Mouse (Mus musculus) gastrocnemius, postnatal 4 days (tissue): ENCODE measurements around the gene Ascc1. TPM values are rescaled to one million over a fixed set of nuclear protein-coding genes. Genes with fewer than 3 reads are reported as not detected.
A peak's percentile ranks its signal among the peaks of the same experiment; 100 is the strongest.

Experiments used
- DNase-seq, 2 experiments: peaks; one replicate each; pipeline ENCODE4 v3.0.0; 2021 to 2022; ENCODE audit warnings: low spot score in 2 of 2, mixed read lengths in 2 of 2
- long read RNA-seq, 2 experiments: library from polyadenylated mRNA; stranded (forward); transcript quantifications; one replicate each; pipeline ENCODE4 v2.0.0; 2021
- total RNA-seq, 2 experiments: library from RNA; stranded (reverse); gene quantifications; 2 replicates each; pipeline ENCODE4 v1.2.3; 2021

Gene Ascc1
- total RNA-seq = 10 to 100 TPM; 13.9 to 16.0 TPM
- long read RNA-seq, experiment 1, transcript Ascc1-201 (11 exons, 1,450 nt) = major isoform, 11 of 16 reads
- long read RNA-seq, experiment 1, partial matches to known transcripts = 0 of 16 reads
- long read RNA-seq, experiment 1, other reads (novel, unspliced or antisense) = 4 of 16 reads
- long read RNA-seq, experiment 2, transcript Ascc1-201 (11 exons, 1,450 nt) = major isoform, 13 of 21 reads
- long read RNA-seq, experiment 2, partial matches to known transcripts = 0 of 21 reads
- long read RNA-seq, experiment 2, other reads (novel, unspliced or antisense) = 7 of 21 reads

GRCm38 (mm10) chr10:60002673-60003212 is at the start of gene Ascc1, which contains the start of gene Anapc16:
Ascc1 (plus strand) TSS chr10:60002805.
Anapc16 (minus strand) TSS chr10:60003135.
- peak; percentile 98 for DNase-seq

- peak in 1 of 2 experiments; percentile 14 for DNase-seq
Measured at GRCm38 (mm10) chr10:59953564-59954039, 49.0 kb upstream of the Ascc1 start.

DNA sequence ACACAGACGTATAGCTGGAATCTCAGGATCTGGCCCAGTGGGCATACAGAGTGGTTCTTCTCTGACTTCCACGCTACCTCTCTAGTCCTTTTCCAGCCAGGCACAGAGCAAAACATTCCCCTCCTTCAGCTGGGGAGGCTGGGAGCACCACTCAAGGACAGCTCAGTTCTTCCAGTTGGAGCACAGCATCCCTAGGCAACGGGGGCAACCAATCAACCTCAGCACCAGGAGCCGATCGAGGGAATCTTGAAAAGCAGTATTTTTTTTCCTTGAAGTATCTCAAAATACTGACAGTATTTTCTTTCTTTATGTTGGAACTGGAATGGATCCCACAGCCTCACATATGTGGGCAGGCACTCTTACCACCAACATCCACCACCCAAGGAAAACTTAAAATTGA is 45.9 kb upstream of the Ascc1 start:
- DNase-seq = no peak

DNA sequence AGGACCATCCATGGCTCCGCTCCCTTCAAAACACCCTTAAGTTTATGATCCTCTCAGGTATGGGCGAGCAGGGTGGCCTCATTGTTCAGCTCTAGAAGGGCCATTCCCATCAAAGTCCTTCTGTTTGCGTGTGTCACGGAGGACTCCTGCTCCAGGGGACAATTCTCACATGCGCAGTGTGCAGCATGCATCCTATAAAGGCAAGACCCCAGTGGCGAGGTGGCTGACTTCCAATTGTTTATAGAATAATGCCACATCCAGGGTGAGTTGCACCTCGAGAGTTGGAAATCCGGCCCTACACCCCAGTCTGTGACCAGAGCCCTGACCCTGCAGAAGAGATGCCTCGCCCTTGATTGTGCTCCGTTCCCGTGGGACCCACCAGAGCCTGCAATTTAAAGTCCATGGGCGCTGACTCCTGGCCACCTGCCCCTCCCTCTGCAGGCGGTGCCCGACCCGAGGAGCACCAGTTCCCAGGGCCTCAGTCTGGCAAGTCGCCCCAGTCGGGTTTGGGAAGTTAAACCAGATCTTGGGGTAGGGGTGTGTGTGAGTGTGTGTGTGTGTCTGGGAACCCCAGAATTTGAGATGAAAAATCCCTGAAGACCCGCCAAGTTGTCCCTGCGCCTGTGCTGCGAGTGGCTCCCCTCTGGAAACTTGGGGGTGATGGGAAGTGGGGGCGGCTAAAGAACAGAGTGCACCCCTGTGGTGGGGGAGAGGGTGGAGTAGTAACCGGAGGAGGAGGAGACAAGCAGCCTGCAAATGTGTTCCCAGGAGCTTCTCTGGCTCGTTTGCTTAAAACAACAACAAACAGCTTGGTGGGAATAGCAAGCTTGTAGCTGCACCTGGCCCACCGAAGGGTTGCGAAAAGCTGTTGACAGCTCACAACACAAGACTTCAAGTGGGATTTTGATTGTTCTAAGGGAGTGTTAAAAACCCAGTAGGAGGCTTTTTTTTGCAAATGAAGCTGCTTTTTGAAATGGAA is 45.1 kb upstream of the Ascc1 start:
- DNase-seq = peak; percentile 16 to 35

- DNase-seq = peak in 1 of 2 experiments; percentile 14
Measured at GRCm38 (mm10) chr10:59958458-59958857, 44.1 kb upstream of the Ascc1 start.

DNA sequence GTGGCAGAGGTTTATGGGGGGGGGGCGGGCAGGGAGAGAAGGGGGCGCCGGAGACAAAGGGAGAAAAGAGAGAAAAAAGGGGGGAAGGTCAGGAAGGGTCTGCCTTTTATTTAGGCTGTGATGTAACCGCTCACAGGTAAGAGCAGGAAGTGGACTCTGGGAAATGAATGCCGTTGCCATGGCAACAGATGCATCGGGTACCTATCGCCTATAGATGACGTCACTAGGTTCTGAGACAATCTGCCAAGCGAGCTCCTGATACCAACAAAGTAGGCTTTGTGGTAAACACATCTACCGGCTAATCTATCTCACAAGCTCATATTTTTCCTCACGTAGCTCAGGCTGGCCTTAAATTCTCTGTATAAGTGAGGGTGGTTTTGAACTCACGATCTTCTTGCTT is 43.1 kb upstream of the Ascc1 start:
- no peak for DNase-seq

GRCm38 (mm10) chr10:59963609-59964008 is 39.0 kb upstream of the Ascc1 start:
- DNase-seq = no peak

DNA sequence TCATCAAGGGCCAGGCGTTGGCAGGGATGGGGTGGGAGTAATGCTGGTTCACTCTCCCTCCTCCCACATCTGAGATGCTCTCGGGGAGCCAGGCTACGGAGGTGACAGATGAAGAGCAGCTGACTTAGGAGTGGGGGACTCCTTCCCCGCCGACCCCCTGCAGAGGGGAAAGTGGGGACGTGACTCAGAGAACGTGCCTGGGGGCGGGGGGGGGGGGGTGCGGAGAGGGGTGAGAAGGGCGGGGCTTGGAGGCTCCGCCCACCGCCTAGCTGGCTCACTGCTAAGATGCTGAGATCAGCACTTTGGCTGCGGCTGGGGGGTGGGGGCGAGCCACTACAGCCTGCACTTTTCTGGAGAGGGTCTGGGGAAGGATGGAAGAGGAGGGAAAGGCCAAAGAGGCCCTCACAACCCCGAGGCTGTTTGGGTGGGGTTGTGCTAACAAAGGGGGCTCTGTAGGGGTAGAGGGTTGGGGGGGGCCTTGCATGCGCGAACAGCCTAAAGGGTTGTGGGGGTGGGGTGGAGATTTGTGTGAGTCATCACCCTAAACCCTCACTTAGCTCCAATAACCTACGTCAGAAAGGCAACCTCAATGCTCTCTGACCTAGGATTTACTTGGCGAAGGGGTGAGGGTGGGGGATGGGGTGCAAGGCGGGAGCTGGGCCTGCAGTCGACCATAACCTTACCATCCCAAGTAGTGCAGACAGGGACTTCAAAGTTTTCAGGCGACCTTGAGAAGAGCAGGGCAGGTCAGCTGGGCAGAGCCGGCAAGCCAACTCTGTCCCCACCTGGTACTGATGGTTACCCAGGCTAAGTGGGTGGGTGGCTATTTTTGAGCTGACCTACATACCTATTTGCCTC is 37.9 kb upstream of the Ascc1 start:
- DNase-seq = no peak

DNA sequence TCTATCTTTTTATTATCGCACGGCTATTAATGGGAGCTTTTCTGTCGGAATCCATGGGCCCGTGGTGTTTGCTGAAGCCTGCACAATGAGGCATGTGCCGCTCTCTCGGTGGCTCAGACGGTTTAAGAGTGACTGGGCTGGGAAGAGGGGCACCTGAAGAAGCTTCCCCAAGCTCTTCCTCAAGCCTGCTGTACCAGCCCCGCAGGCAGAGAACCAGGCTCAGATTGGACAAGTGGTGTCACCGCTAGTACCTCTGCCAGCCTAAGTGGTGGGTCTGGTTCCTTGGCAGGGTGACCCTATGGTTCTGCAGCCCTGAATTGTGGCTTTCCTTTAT is 37.3 kb upstream of the Ascc1 start:
- no peak for DNase-seq

- no peak for DNase-seq
Measured at GRCm38 (mm10) chr10:59965788-59966187, 36.8 kb upstream of the Ascc1 start.

DNA sequence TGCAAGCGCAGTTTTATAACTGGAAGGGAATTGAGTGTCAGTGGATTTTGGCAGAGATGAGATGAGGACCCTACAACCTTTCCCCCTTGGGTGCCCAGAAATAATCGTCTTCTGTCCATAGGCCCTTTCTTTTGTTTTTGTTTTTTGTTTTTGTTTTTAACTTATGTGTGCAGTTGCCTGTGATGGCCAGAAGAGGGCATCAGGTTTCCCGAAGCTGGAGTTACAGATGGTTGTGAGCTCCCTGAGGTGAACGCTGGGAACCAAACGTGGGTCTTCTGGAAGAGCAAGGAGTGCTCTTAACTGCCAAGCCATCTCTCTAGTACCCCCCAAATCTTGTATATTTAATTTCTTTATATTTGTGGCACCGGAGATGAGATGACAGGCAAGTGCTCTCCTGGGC is 35.9 kb upstream of the Ascc1 start:
- no peak for DNase-seq

- DNase-seq = no peak
Measured at GRCm38 (mm10) chr10:59967309-59967942, 35.2 kb upstream of the Ascc1 start.

GRCm38 (mm10) chr10:59969821-59970449 is 32.7 kb upstream of the Ascc1 start:
- DNase-seq = peak in 1 of 2 experiments; percentile 47

DNA sequence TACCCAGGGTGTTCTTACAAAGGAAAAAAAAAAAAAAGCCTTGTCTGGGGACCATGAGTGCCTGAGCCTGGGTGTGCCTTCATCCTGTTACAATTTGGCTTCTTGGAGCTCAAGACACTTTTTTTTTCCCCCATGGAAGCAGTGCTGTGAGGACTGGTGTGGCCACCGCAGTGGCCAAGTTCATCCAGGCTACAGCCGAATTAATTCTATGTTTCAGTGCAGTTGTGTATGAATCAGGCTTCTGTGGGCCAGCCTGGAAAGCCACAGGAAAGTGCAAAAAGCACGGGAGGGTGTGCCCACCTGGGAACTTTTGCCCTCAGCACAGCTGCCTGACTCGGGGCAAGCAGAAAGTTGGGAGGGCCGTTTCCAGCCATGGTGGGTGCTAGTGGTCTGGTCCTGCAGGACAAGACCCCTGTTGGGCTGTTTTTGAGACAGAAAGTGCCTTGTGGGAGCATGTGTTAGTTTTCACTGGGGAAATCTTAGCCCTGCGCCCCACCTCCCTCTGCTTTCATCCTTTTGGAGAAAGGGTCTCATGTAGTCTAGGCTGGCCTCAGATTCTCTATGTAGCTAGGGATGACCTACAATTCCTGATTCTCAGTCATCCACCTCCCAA is 32.0 kb upstream of the Ascc1 start:
- no peak for DNase-seq

DNA sequence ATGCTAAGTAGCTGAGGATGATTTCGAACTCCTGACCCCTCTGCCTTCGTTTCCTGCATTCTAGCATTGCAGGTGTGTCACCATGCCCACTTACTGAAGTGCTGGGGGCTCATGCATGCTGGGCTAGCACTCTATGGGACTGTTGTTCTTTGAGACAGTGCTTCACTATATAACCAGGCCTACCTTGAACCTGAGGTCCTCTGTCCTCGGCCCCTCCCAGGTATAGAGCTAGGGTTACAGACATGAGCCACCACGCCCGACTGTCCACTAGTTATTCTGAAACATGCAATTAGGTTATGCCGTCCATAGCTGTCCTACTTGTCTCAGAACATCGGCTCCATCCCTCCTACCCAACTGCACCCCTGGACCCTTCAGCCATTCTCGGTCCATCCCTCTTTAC is 30.8 kb upstream of the Ascc1 start:
- no peak for DNase-seq

- no peak for DNase-seq
Measured at GRCm38 (mm10) chr10:59972534-59972933, 30.1 kb upstream of the Ascc1 start.

DNA sequence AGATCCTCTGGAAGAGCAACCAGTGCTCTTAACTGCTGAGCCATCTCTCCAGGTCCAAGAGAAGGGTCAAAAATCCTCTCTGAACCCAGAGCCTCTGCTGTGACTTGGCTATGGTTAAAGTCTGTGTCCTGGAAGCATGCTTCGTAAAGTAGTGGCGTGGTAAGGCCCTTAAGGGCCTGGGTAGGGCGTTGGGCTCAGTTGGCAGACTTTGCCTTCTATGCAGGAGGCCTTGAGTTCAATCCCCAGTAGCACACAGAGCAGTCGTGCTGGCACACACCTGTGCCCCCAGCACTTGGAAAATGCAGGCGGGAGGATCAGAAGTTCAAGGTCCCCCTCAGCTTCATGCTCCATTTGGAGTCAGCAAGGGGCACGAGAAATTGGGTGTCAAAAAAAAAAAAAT is 29.6 kb upstream of the Ascc1 start:
- DNase-seq = no peak

DNA sequence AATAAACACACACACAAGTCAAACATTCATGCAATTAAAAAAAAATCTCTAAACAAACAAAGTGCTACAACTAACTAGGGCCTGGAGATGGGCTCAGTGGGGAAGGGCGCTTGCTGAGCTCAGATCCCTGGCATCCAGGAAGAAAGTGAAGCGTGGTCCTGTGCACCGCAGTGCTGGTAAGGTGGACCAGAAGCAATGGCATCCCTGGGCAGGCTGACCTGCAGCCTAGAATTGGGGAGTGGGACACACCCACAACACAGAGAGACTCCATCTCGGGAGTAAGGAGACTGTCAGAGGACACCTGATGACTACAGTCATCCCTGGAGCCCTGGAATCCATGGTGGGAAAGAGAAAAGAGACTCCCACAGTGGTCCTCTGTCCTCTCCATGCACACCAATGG is 29.2 kb upstream of the Ascc1 start:
- no peak for DNase-seq

GRCm38 (mm10) chr10:59974191-59974664 is 28.4 kb upstream of the Ascc1 start:
- peak in 1 of 2 experiments; percentile 36 for DNase-seq
